Mouse (Mus musculus) brain, adult 2 months (tissue): ENCODE data around the gene Morc3.

Source experiments
- DNase-seq: peaks from one replicate; pipeline ENCODE4 v3.0.0; 2011; ENCODE audit warnings: low read depth, low spot score

Gene Morc3

DNA sequence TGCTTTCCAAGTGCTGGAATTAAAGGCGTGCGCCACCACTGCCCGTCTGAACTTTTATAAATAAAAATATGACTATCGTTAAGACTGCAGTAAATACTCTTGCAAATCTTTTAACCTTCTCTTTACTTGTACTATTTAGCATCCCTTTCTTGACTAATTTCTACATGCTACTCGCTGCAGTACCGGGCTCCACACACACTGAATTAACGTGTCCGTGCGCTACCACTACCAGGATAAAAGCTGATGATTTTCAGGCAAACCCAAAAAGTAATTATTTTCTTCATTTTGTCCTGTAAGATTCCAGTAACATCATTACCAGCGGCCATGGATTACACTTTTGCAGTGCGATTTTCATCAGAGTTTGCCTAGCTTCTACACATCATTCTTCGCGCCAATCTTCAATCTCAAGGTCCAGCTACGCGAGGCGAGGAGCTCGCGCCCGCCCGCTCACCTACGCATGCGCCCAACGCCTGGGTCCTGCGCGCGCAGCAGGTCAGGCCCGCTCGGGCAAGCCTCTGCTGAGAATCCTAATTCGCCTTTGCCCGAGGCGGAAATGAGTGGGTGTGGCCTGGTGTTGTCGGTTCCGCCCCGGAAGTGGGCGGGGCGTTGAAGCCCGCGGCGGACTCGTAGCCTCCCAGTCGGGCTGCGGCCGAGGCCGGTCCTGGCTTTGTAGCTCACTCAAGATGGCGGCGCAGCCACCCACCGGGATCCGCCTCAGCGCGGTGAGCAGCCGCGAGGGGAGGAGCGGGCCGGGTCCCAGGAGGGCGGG is at the start of gene Morc3:
Gene Morc3 (plus strand): TSS at position 495 of the 769 bp plus-strand sequence.
- peak; percentile 100 for DNase-seq

DNA sequence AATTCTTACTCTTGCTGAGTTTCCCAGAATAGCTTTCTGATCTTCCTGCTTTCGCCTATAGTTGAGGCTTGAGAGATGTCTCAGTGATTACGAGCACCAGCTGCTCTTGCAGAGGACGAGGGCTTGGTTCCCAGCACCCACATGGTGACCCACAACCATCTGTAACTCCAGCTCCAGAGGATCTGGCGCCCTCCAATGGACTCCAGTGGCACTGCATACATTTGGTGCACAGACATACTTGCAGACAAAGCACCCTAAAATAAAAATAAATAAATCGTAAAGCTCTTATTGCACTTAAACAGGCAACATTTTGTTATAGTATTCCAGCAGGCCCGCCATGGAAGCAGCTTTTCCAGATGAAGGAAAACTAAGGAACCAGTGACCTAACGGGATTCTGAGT is 47.7 kb upstream of the Morc3 start:
- DNase-seq = no peak

DNA sequence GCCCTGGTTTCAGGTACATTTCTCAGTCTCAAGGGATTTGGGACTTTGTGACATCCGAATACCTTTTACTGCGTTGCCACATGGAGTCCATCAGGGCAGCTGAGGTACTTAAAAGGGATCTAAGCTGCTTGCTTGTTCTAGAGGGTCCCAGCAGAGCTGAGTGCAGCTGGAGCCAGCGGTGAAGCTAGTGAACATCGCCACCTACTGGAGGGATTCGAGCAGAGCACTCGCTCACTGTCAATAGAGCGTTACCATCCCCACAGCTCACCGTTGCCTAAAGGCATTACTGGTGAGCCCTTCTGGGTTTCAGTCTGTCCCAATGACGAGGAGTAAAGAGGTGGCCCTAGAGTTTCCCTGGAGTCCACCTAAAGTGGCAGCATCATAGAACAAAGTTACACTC is 46.1 kb upstream of the Morc3 start:
- DNase-seq = peak; percentile 78

DNA sequence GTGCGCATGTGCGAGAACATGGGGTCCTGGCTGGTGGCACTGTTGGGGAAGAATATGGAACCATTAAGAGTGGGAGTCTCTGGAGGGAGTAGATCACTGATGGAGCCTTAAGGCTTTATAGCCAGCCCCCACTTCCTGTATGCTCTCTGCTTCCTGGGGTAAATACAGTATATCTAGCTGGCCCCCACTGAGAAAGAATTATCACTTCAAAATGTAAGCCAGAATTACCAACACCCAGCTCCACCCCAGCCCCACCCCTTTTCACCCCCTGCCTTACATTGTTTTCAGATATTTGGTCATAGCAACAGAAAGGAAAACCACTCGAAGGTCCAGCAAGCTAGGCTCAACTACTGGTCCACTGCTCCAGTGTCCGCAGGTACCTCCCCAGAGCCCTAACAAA is 43.5 kb upstream of the Morc3 start:
- no peak for DNase-seq

DNA sequence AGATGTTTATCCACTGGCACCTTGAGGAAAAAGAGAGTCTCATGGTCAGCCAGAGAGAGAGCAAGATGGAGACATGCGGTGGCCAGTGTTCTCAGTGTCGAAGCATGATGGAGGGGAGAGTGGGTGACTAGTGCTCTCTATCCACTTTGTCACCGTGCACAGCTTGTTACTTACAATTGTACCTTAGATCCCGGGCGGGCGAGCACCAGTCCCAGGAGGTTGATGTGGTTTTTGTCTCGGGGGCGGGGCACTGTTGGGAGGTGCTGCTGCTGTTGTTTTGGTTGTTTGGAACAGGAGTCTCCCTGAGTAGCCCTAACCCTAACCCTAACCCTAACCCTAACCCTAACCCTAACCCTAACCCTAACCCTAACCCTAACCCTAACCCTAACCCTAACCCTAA is 43.0 kb upstream of the Morc3 start:
- no peak for DNase-seq

DNA sequence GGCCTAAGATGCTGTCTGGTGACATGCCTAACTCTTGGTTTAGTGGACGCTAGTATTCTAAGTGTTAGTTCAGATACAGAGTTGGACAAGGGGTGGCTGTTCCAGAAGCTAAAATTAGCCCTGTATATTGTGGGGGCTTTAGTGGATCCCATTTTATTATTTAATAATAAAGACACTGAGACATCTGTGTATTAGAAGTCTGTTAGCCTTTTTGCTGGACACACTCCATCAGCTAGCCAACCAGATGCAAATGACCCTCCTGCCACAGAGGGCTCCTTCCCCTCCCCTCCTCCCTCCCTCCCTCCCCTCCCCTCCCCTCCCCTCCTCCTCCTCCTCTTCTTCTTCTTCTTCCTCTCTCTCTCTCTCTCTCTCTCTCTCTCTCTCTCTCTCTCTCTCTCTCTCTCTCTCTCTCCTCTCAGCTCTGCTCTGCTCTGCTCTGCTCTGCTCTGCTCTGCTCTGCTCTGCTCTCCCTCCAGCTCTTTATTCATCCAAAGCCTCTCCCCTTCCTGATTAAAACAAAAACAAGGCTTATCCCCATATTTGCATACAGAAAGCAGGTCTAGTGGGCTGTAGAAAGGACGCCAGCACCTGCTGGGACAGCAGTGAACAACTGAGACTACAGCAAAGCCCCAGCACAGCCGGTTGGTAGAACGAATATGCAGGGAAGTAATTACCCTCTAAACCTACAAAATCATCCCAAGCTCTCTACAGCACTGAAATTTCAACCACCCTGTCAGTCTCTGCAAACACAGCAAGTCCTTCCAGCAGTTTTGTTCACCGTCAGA is 41.8 kb upstream of the Morc3 start:
- DNase-seq = no peak

DNA sequence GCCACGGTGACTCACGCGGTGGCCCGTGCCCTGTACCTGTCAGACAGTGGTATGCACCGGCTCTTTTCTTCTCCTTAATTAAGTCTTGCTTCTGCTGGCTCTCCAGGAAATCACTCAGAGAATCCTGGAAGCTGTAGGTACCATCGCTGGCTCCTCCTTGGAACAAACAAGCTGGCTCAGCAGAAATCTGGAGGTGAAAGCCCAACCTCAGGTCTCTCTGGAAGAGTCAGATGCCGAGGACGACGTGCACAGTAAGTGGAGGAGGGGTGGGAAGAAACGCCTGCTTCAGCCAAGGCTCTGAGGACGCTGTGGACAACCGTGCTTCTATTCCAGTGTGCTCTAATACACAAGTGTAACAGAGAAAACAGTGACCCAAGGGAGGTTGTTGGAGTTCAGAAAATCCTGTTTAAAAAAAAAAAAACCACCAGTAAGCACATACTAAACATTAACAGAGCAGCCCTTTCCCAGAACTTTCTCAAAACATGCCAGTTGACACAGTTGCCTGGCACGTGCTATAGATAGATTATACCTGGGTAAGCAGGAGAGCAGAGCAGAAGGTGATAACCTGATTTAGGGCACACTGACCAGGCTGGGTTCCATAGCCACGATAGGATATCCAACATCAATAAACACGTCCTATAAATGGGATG is 38.8 kb upstream of the Morc3 start:
- no peak for DNase-seq

DNA sequence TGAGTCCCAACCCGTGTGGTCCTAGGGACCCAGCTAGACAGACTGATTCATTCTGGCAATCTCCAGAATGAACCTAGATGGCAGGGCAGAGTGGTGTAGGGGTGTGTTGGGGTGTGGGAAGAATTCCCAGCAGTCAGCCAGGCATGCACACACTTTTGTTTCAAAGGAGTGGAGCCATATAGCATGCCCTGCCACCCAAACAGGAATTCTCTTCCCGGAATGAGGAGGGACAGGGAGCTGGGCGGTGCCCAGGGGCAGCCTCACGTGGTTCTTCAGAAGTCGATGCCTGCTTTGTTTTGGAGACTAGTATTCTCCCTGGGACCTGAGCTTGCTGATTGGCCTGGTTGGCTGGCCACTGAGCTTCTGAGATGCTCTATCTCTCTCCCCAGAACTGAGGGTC is 37.1 kb upstream of the Morc3 start:
- no peak for DNase-seq

DNA sequence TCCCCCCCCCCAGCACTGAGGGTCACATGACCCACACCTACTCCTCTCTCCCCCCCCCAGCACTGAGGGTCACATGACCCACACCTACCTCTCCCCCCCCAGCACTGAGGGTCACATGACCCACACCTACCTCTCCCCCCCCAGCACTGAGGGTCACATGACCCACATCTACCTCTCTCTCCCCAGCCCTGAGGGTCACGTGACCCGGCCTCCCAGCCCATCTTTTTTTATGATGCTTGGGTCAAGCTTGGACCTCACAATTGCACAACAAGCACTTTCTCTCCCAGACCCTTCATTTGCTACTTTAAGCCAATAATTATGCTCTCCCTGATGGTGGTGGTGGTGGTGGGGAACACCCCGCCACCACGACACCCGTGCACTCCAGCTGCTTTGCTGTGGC is 36.5 kb upstream of the Morc3 start:
- DNase-seq = no peak

DNA sequence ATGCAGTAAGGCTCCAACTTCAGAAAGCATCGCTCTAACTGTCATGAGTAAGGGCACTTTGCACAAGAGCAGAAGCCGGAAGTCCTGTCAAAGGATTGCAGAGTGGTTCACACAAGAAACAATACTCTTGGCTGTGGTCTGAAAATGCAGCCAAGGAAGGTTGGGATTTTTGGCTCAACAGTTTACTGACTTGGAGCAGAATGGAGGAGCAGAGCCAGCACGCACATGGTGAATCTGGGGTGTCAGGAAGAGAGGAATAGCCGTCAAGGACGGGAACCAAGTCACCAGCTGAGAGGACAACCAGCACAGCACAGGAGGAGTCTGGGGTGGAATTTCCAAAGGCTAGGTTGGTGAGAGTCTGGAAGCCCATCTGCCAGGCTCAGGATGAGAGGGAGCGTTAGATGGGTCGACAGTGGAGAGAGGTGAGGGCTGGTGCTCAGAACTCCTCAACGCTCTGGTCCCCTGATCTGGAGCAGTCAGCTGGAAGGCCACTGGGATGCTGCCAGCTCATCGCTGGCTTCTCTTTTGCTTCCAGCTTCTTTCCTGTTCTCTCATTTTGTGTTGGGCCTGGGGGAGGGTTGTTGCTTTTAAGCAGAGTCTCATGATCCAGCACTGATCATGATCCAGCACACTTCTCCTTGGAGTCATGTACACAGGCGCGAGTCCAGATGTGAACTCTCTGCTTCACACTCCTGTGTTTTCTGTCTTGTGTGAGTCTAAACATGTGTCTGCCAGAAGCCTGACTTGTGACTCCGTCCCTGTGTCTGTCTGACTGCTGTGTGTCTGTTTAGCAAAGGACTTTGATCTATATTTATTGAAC is 34.7 kb upstream of the Morc3 start:
- DNase-seq = peak; percentile 82

DNA sequence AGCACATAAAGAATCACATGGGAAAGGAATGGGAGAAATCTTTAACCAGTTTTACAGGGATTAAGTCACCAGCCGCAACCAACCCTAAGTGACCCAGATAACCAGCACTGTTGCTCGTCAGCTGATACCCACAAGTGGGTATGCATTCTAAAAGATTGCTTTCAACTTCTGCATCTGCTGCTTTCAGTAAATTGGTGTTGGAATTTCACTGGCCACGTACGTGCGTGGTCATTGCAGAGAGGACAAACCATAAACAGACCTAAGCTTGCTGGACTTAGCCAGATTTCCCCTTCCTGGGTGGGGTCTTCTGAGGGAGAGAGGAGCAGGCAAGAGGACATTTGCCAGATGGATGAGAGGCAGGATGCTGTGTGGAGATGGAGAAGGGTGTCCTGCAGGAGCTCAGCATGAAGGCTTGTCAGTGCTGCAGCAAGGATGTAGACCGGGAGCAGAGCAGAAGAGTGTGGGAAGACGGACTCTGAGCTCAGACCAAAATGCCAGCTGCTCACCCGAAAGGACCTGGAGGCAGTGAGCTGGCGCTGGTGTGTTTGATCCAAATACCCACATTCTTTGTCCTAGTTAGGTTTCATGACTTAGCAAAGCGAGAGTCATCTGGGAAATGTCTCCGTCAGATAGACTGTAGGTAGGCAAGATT is 34.0 kb upstream of the Morc3 start:
- peak; percentile 83 for DNase-seq

DNA sequence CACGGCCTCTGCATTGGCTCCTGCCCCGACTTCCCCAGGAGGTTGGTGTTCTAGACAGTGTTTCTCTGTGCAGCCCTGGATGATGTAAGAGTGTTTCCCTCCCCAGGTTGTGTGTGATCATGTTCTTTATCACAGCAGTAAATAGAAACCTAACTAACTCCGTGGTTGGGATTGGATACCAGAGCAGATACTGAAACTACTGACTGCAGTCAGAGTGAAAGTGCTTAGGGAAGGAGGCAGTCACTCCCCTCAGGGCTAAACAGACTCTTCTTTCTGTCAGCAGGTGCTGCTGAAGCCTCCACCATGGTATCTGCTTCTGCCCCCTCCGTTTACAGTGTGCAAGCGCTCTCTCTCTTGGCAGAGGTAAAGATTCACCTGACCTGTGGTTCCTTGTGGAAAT is 33.3 kb upstream of the Morc3 start:
- peak; percentile 40 for DNase-seq

DNA sequence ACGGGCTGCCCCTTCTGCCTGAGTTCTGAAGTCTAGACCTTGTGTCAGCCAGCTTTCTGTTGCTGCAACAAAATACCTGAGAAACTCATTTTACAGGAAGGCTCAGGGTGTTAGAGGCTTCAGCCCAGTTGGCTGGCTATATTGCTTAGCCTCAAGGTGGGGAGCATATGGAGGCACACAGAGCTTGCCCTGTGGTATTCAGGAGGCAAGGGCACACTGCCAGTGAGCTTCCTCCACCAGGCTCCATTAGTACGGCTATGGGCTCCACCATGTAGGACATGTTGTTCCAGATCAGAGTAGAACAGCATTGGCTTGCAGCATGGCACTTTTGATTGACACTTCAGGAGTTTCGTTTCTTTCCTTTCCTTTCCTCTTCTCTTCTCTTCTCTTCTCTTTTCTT is 32.9 kb upstream of the Morc3 start:
- DNase-seq = peak; percentile 58

DNA sequence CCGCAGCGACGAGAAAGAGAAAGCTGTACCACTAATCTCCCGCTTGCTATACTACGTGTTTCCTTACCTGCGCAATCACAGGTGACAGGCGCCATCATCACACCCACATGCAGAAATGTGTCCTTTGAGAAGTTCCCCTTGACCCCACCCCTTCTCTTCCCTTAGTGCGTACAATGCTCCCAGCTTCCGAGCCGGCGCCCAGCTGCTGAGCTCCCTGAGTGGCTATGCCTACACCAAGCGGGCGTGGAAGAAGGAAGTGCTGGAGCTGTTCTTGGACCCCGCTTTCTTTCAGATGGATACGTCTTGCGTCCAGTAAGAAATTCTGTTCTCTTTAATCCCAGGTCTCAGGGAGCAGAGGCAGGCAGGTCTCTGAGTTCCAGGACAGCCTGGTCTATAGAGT is 32.0 kb upstream of the Morc3 start:
- no peak for DNase-seq

DNA sequence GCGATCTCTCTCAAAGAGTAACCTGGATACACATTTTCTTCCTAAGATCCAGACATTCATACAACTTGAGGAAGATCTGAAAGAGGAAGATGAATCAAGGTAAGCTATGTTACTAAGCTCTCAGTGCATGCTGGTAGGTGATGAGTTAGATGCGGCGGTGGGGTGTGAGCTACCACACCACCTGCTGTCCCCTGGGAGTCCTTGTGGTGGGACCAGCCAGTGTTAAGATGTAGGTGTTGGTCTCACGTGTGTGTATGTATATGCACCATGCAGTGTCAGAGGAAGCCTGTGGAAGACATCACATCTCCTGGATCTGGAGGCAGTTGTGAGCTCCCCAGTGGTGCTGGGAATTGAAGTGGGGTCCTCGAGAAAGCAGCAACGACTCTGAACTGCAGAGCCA is 24.8 kb upstream of the Morc3 start:
- DNase-seq = no peak

DNA sequence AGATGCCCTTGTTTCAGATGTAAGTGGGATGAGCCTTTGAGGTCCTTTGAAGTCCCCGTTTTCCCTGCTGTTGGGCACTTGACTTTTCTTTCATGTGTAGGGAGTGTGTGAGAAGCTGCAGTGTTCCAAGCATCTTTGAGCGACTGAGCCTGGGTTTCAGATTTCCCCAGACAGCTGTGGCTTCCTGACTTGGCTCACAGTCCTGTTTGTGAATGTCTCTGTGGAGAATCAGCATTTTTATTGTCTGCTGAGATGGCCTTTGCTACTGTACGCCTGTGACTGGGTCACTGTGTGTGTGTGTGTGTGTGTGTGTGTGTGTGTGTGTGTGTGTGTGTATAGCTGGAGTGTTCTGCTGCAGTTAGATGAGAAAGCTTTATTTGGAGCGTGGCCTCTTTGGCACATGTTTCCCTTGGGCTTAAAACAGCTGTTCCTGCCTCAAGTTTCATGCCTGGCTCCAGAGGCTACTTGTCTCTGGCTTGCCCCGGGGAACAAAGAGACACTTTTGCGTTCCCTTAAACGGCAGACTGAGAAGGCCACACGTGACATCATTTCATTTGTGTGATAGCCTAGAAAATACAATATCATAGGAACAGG is 23.9 kb upstream of the Morc3 start:
- peak; percentile 53 for DNase-seq

DNA sequence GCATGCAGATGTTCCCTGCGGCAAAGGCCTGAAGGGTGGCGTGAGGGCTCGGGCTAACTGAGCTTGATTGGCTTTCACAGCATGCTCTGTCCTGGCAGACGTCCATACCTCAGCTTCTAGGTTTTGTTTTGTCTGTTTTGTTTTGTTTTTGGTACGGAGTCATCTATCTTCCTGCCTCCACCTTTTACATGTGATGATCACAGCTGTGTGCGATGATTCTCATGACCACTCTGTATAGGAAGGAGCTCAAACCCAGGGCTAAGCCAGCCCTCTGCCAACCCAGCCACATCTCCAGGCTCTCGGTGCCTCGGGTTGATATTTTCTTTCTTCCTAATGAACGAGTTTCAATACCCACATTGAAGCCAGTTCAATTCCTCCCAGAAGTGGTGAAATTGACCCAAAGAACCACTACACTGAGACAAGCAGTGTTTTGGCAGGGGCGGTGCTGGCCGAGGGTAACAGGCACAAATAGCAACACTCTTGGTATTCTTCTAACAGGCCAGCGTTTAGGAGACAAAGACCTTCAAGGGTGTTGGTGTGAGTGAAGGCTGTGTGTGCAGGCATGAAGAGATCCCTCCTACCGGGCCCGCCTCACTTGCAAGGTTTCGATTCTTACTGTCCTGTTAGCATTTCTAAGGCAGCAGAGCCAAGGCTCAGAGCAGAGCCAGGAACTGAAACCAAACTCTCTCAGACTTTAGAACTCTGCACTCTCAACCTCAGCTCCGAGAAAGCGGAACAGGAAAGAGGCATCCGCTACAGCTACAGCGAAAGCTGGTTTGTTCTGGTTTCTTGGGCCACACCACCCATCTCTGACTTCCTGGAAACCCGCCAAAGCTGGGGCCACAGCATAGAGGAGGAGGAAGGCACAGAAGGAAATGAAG is 15.8 kb upstream of the Morc3 start:
- DNase-seq = peak; percentile 69

DNA sequence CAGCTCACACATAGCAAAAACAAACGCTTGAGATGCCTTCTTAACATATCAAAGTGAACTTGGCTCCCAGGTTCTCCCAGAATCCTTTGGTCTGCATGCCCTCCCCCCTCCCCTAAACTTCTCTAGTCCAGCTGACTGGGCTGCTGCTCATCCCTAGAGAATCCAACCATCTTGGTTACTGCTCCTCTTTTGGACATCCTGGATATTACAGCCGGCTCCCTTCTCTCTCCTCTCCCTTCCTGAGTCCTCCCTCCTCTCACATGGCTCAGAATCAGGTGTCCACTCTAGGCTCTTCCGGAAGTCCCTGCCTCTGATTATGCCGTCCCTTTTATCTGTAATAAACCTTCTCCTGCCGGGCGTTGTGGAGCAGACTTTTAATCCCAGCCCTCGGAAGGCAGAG is 15.1 kb upstream of the Morc3 start:
- no peak for DNase-seq

DNA sequence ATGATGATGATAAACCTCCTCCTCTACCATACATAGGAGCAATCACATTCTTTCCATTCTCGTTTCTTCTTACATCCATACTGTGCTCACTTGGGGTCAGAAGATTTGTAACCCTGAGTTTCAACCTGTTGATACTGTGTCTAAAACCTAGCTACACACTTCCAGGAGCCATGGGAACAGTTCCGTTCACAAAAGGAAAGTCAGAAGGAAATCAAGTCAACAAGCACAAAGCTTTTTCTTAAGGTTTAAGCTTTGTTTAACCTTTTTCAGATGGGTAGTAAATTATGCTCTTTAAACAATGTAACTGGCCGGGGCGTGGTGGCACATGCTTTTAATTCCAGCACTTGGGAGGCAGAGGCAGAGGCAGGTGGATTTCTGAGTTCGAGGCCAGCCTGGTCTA is 14.6 kb upstream of the Morc3 start:
- DNase-seq = no peak
